Mouse (Mus musculus): ENCODE results near the gene Cpped1.

The Cpped1 gene

GRCm38 (mm10) chr16:11757951-11758350, 151.3 kb downstream of the Cpped1 start:
- DNase-seq (ENCODE audit: low read depth) = no peak

GRCm38 (mm10) chr16:11757471-11757870, 151.8 kb downstream of the Cpped1 start:
- no peak for DNase-seq (ENCODE audit: low read depth)

- no peak for DNase-seq (ENCODE audit: low read depth)
Measured at GRCm38 (mm10) chr16:11756598-11757245, 152.5 kb downstream of the Cpped1 start.

- peak; percentile 10 for DNase-seq (ENCODE audit: low read depth)
Measured at GRCm38 (mm10) chr16:11755281-11756066, 153.8 kb downstream of the Cpped1 start.

- DNase-seq (ENCODE audit: low read depth) = no peak
Measured at GRCm38 (mm10) chr16:11754136-11754535, 155.1 kb downstream of the Cpped1 start.
